Mouse (Mus musculus): ENCODE measurements around the gene Gckr.

Gckr gene

GRCm38 (mm10) chr5:31297047-31297757 lies at the start of gene Gckr:
Gene Gckr (plus strand): TSS chr5:31297443.
- no peak for DNase-seq (ENCODE audit: low read depth, low spot score)

- no peak for DNase-seq (ENCODE audit: low read depth, low spot score)
Observed at GRCm38 (mm10) chr5:31250716-31251115, 46.5 kb upstream of the Gckr start.

- peak; percentile 27 for DNase-seq (ENCODE audit: low read depth, low spot score)
Observed at GRCm38 (mm10) chr5:31251541-31252101, 45.6 kb upstream of the Gckr start, which contains the start of gene Krtcap3. Gene Krtcap3 (plus strand): TSS chr5:31251691.

GRCm38 (mm10) chr5:31252151-31252550 lies 45.1 kb upstream of the Gckr start:
- DNase-seq (ENCODE audit: low read depth, low spot score) = no peak

- DNase-seq (ENCODE audit: low read depth, low spot score) = no peak
Observed at GRCm38 (mm10) chr5:31252795-31253545, 44.3 kb upstream of the Gckr start.

- no peak for DNase-seq (ENCODE audit: low read depth, low spot score)
Observed at GRCm38 (mm10) chr5:31253806-31254205, 43.4 kb upstream of the Gckr start.

- no peak for DNase-seq (ENCODE audit: low read depth, low spot score)
Observed at GRCm38 (mm10) chr5:31254452-31254851, 42.8 kb upstream of the Gckr start.

GRCm38 (mm10) chr5:31254901-31255300 lies 42.3 kb upstream of the Gckr start:
- DNase-seq (ENCODE audit: low read depth, low spot score) = no peak

- no peak for DNase-seq (ENCODE audit: low read depth, low spot score)
Observed at GRCm38 (mm10) chr5:31255381-31255780, 41.9 kb upstream of the Gckr start.

- no peak for DNase-seq (ENCODE audit: low read depth, low spot score)
Observed at GRCm38 (mm10) chr5:31255971-31256370, 41.3 kb upstream of the Gckr start.

- DNase-seq (ENCODE audit: low read depth, low spot score) = no peak
Observed at GRCm38 (mm10) chr5:31257616-31258015, 39.6 kb upstream of the Gckr start.

GRCm38 (mm10) chr5:31266101-31266500 lies 31.1 kb upstream of the Gckr start:
- no peak for DNase-seq (ENCODE audit: low read depth, low spot score)

- no peak for DNase-seq (ENCODE audit: low read depth, low spot score)
Observed at GRCm38 (mm10) chr5:31267686-31268085, 29.6 kb upstream of the Gckr start.

- no peak for DNase-seq (ENCODE audit: low read depth, low spot score)
Observed at GRCm38 (mm10) chr5:31273018-31273417, 24.2 kb upstream of the Gckr start.

- DNase-seq (ENCODE audit: low read depth, low spot score) = no peak
Observed at GRCm38 (mm10) chr5:31279245-31279988, 17.8 kb upstream of the Gckr start.

GRCm38 (mm10) chr5:31288225-31288624 lies 9.0 kb upstream of the Gckr start:
- DNase-seq (ENCODE audit: low read depth, low spot score) = no peak

GRCm38 (mm10) chr5:31288655-31289054 lies 8.6 kb upstream of the Gckr start:
- DNase-seq (ENCODE audit: low read depth, low spot score) = no peak

- no peak for DNase-seq (ENCODE audit: low read depth, low spot score)
Observed at GRCm38 (mm10) chr5:31289626-31290230, 7.5 kb upstream of the Gckr start.

- peak; percentile 99 for DNase-seq (ENCODE audit: low read depth, low spot score)
Observed at GRCm38 (mm10) chr5:31290521-31291360, 6.5 kb upstream of the Gckr start, which contains the start of gene Ift172. Gene Ift172 (minus strand): TSS chr5:31291116.

- no peak for DNase-seq (ENCODE audit: low read depth, low spot score)
Observed at GRCm38 (mm10) chr5:31291361-31291688, 5.9 kb upstream of the Gckr start.

Measured in embryo, embryonic 11.5 days (tissue).